Mouse (Mus musculus) c-Kit-negative CD71-positive TER-119-positive erythroid progenitor cells, embryonic 14.5 days (primary cell): Measurements from ENCODE around the gene Cdhr4.

Experiments
- DNase-seq: peaks from one replicate; pipeline ENCODE4 v3.0.0-alpha.2; 2013; ENCODE audit warnings: low read depth, low spot score

The Cdhr4 gene

GRCm38 (mm10) chr9:107975399-107976386 is 16.6 kb upstream of the Cdhr4 start, which contains the start of gene Uba7:
Gene Uba7 (plus strand): TSS chr9:107975505.
- peak; percentile 82 for DNase-seq

DNA sequence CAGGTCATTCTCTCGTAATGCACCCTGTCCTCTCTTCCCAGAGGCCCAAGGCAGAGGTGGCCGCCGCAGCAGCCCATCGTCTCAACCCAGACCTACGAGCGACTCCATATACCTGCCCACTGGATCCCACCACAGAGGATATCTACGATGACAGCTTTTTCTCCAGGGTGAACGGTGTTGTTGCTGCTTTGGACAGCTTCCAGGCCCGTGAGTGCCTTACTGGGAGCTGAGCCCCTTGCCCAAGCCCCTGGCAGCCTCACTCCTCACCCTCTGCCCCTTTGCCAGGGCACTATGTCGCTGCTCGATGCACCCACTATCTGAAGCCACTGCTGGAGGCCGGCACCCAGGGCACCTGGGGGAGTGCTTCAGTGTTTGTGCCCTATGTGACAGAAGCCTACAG is 13.5 kb upstream of the Cdhr4 start:
- no peak for DNase-seq

DNA sequence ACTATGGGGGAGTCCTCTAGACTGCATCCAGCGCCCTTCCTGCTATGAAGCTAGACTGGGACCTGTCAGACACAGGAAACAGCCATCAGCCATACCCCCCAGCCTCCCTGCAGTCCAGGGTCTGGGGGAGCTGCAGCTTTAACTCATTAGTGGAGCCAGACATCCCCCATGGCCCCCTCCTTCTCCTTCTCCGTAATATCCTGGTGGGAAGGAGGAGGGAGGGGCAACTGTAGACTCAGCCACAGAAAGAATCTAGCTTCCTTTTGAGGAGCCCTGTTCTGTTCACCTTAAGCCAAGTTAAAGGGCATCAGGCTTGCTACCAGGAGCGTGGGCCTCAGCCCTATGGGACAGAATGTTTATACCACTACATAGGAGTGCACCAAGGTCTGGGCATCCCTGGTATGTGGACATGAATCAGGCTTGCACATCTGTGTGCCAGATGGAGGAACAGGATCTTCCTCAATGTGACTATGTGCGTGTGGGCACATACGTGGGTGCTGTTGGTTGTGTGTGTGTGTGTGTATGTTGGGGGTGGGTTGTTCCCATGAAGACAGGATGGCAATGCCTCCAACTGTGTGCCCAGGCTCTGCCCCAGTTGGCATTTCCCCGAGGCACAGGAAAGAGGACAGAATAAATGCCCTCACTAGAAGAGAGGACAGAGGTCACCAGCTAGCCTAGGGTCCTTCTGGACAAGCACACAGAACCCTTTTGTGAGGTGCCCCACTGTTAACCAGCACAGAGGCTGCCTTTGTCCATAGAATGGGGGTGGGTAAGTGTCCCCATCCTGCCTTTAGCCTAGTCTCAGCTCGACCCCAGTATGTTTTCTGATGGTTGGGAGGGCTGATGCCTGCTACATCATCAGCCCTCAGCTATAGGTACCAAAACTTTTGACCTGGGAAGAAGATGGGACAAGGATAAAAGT is 10.4 kb upstream of the Cdhr4 start:
- no peak for DNase-seq

DNA sequence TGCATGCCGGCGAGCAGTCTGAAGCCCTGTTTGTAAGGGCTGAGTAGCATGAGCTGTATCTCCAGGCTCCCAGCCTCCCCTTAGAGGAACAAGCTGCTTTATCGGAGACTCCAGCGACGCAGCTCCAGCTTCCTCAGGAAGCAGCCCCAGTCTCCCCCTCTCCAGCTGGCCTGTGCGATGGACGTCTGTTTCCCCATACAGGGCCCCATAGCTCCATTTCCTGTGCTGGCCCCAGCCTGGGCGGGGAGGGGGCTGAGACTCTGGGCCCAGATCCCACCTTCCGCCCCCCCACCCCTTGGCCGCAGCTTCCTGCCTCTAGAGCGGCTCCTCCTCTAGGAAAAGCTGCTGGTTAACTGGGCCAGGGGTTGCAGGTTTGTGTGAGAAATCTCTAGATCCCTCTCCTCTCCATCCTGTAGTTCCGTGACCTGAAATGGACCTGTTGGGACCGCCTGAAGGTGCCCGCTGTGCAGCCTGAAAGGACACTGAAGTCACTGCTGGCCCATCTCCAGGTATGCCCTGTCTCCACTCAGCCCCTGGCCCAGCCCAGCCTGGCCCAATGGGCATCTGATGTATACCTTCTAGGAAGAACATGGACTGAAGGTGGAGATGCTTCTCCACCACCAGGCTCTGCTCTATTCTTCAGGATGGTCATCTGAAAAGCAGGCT is 9.5 kb upstream of the Cdhr4 start, which contains the start of gene Gm20661:
Gene Gm20661 (plus strand): TSS at position 378 of the 666 bp plus-strand sequence.
- DNase-seq, result peak; percentile 69

DNA sequence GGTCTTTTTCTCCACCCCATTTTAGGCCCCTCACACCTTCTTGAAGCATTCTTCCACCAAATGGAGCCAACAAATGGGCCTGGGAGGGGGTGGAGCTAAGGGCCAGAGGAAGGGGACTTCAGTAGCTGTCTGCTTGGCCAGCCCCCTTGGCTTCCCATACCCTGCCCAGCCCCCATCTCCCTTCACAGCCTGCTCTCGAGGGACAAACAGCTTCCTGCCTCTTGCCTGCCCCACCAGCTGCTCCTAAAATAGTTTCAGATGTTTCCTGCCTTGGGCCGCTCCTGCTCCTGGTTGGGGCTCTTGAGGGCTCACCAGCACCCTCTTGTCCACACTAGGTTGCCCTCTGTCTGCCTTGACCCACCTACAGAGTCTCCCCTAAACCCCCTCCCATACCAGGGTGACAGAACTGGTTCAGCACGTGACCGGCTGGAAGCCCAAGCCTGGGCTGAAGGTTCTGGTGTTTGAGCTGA is 8.8 kb upstream of the Cdhr4 start:
- no peak for DNase-seq

GRCm38 (mm10) chr9:107984052-107984753 is 8.1 kb upstream of the Cdhr4 start:
- no peak for DNase-seq

- DNase-seq, result no peak
Measured at GRCm38 (mm10) chr9:107984754-107985055, 7.6 kb upstream of the Cdhr4 start.

DNA sequence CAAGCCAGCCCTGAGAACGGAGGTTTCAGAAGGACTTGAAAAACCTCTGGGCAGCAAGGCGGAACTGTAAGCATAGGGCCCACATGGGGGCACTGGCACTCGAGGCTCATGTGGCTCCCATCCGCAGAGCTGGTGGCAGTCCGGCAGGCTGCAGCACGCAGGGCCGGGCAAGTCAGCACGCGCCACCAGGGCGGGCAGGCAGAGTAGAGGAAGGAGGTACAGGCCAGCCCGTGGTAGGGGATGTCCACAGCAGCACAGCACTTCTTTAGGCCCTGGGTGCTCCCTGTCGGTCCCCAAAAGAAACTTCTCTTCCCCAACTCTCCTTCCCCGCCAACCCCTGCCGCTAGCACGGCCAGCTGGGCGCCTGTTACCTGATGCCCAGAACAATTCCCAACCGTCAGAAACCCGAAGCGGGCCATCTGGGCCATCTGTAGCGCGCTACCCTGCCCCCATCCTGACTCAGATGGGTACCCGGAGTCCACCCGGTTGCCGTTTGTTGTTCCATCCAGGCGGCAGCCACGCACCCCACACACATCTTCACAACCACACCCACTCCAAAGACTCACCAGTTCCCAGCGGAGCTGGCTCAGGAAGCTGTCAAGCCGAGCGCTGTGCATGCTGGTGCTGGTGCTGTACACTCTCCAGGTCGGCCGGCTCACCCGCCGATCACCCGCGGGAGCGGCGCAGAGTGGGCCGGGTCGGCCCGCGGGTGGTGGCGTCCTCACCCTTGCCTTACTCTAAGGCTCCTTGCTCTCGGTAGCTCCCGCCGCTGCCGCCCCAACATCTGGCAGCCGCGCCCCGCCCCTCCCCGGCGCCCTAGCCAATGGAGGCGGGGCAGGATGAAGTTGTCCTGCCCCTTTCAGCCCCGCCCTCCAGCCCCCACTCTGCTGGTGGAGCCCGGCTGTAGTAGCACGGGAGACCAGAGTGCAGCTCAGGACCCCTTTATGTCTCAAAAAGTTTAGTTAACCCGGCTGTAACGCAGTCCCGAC is 6.9 kb upstream of the Cdhr4 start, which contains the start of gene Inka1:
Gene Inka1 (minus strand): TSS at position 749 of the 989 bp plus-strand sequence.
- DNase-seq, result peak; percentile 91

- no peak for DNase-seq
Measured at GRCm38 (mm10) chr9:107986376-107986775, 5.9 kb upstream of the Cdhr4 start.

- no peak for DNase-seq
Measured at GRCm38 (mm10) chr9:107987950-107988349, 4.3 kb upstream of the Cdhr4 start.

- no peak for DNase-seq
Measured at GRCm38 (mm10) chr9:107993013-107993412, 716 bp downstream of the Cdhr4 start.

DNA sequence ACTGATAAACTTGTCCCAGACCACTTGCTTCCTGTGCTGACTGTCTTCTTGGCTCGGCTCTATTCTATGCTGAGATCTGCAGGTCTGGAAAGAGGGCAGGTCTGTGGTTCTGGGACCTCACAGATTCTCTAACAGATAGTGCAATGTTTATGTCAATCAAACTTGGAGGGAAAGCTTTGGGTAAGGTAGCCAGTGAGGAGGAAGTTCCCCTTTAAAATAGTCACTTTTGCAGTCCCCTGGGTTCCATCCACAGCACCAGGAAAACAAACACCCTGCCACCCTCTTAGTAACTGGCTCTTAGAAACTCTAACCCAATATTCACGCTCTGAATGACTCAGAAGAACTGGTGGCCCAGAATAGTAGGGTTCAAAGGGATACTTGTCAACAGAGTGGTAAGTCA is 2.2 kb downstream of the Cdhr4 start:
- no peak for DNase-seq

DNA sequence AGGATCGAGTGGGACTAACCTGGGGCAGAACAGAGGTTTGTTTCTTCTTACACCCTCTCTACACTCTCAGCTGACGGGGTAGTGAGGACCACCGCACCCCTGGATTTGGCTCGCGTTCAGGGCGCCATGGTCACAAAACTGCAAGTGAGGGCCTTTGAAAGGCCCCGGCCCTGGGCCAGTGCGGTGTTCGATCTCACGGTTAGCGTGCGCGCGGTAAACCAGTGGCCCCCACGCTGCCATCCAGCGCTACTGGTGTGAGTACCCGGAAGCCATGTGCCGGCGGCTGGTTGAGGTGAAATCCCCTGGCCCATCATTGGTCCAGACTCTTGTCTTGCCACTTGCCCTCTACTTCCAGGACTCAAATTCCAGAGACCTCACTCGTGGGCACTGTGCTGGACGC is 3.2 kb downstream of the Cdhr4 start:
- DNase-seq, result no peak

DNA sequence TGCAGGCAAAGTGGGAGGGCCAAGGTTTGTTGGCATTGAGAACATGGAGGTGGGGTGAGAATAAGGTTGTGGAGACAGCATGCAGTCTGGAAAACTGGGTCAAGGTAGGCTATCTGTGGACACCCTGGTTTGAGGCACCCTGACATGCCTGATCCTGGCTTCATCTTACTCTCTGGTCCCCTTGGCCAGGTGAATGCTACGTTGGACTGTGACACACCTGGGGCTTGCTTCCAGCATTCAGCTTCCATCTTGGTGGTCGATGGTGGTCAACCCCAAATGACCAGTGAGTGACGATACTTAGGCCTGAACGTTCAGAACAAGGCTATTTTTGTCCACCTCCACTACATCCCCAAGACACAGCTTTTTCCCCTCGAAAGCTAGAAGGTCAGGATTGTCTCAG is 3.8 kb downstream of the Cdhr4 start, which contains the start of gene Gm20662:
Gene Gm20662 (plus strand): TSS at position 301 of the 400 bp plus-strand sequence.
- DNase-seq, result no peak

GRCm38 (mm10) chr9:108001922-108002770 is 9.8 kb downstream of the Cdhr4 start, which contains the start of gene Ip6k1:
Gene Ip6k1 (plus strand): TSS chr9:108002501.
- peak; percentile 100 for DNase-seq

GRCm38 (mm10) chr9:108002778-108003530 is 10.7 kb downstream of the Cdhr4 start:
- peak; percentile 39 for DNase-seq

DNA sequence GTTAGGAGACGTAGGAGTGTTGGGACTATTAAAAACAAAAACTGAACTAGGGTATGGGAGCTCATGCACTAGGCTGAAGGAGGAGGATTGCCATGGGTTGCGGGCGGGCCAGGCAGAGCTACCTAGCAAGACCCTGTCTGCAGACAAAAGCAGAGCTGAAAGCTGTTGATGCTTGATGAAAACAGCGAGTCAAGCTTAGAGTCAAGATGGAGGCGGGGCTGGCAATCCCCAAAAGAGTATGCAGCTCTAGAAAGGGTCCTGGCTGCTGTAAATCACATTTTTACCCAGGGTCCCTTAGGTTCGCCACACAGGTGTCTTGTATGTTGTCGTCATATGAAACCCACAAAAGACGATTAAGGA is 11.2 kb downstream of the Cdhr4 start:
- DNase-seq, result no peak

- DNase-seq, result no peak
Measured at GRCm38 (mm10) chr9:108008041-108008440, 15.7 kb downstream of the Cdhr4 start.
